In the genomic region with DNA sequence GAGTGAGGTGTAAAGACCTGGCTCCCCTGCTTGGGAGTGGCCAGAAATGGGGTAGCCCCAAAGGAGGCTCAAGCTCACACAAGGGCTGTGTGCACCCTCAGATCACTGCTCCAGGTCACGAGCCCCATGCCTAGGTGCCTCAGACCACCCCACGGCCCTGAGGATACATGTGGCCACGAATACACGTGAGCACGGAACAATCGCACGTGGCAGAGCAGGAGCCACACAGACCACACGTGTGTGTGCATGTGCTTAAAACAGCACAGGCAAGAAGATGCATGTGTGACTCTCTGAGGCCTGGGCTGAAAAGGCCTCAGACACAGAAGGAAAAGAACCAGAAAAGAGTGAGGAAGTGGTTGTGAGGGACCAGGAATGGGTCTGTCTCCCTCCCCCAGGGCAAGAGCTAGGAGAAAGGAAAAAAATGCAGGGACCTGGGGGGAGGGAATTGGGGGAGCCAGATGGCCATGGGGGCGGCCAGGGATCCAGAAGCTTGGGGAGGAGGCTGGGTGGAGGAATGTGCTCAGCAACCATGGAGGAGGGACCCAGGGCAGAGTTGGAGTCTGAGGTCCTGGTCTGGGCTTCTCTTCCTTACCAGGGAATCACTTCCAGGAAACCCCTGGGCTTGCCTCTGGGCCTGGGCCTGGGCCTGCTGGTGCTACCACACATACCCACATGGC, we compare ENCODE assay signal across 19 mouse cellular contexts. TPM values are rescaled to one million over a fixed set of nuclear protein-coding genes. Genes with fewer than 3 reads are reported as not detected.
DNase-seq lines count a peak whose midpoint lies in the region; ATAC-seq and TF ChIP-seq lines count a peak whose summit lies in the region.
"Had no signal": no experiment of that assay in that cellular context is flagged by ENCODE, and none has a peak within 500 bp of the region (broad histone marks: within the 10 kb centered on the region; RNA-seq: fewer than 3 reads in every experiment).

No protein-coding gene starts in this region.

- 91% methylated on average over 9 of the region's 9 CpGs for WGBS in hindbrain, embryonic 11.5 days

- no peaks in the 10 kb centered on the region for H3K27me3 ChIP-seq in hindbrain, embryonic 11.5 days (ENCODE audit: control insufficient read depth, insufficient read depth, low read length)
- H3K27me3 ChIP-seq: neural tube, embryonic 12.5 days had no signal

- H3K4me1 ChIP-seq in cortical plate, adult 2 months (ENCODE audit: control insufficient read depth, insufficient read depth, low read length), result peaks cover 23% of the 10 kb centered on the region
- H3K4me1 ChIP-seq in hindbrain, embryonic 11.5 days (replicated peaks; ENCODE audit: control insufficient read depth, insufficient read depth, low read length), result peaks cover 9% of the 10 kb centered on the region

- TF ChIP-seq CTCF in layer of hippocampus, adult 2 months (conservative IDR thresholded peaks at IDR 0.05), result no peak
- no peak for TF ChIP-seq CTCF in cortical plate, adult 2 months (IDR thresholded peaks at IDR 0.05; ENCODE audit: extremely low read depth, insufficient read depth, low read length)

- ATAC-seq in hindbrain, embryonic 11.5 days (ENCODE audit: low FRiP score), result no peak

- DNase-seq in cerebellum, adult 9-11 months, result peak; percentile 60
- no peak for DNase-seq in cerebellum, postnatal 10 days
- peak; percentile 71 to 73 for DNase-seq in layer of hippocampus, adult 2 months (ENCODE audit: low spot score in 2 of 2)
- DNase-seq in layer of hippocampus, postnatal 10 days (ENCODE audit: low spot score in 2 of 2), result no peak
- peak; percentile 56 to 58 for DNase-seq in right cerebral cortex, adult 2 months (ENCODE audit: low spot score in 2 of 2)
- no peak for DNase-seq in hindbrain, embryonic 11.5 days (ENCODE audit: low spot score)
- DNase-seq in spleen, postnatal 36 days (ENCODE audit: low spot score in 2 of 2), result no peak
- DNase-seq: adrenal gland, adult 8-10 months; cerebellum, adult 11 months; heart, postnatal 36 days; kidney, adult 18-20 months; kidney, postnatal 10 days; liver; lung, adult 18-20 months; lung, postnatal 36 days; thymus, adult 18-20 months had no signal

- peak overlapping the region; percentile 98 for H3K27ac ChIP-seq in layer of hippocampus, adult 2 months
- peak overlapping the region; percentile 93 for H3K27ac ChIP-seq in cortical plate, adult 2 months (ENCODE audit: insufficient read depth, low read length)
- no peak overlapping the region for H3K27ac ChIP-seq in hindbrain, embryonic 11.5 days (ENCODE audit: low read depth, low read length)
- H3K27ac ChIP-seq: heart, embryonic 13.5 days; neural tube, embryonic 12.5 days had no signal

- no peak overlapping the region for H3K4me3 ChIP-seq in layer of hippocampus, adult 2 months
- H3K4me3 ChIP-seq in cortical plate, adult 2 months (ENCODE audit: insufficient read depth, low read length), result no peak overlapping the region
- H3K4me3 ChIP-seq in hindbrain, embryonic 11.5 days (ENCODE audit: low read depth, low read length), result no peak overlapping the region
- H3K4me3 ChIP-seq: heart, embryonic 13.5 days; neural tube, embryonic 12.5 days had no signal

- TF ChIP-seq POLR2A in cortical plate, adult 2 months (IDR thresholded peaks at IDR 0.05; ENCODE audit: extremely low read depth, insufficient read depth, low read length), result no peak

- no peak overlapping the region for H3K9ac ChIP-seq in hindbrain, embryonic 11.5 days (ENCODE audit: low read depth, low read length)
- H3K9ac ChIP-seq: heart, embryonic 13.5 days; neural tube, embryonic 12.5 days had no signal

- no peak overlapping the region for H3K4me2 ChIP-seq in hindbrain, embryonic 11.5 days (replicated peaks; ENCODE audit: low read depth, low read length)
- H3K4me2 ChIP-seq: heart, embryonic 13.5 days; neural tube, embryonic 12.5 days had no signal

- H3K9me3 ChIP-seq in hindbrain, embryonic 11.5 days (ENCODE audit: control insufficient read depth, low read length), result no peaks in the 10 kb centered on the region
- H3K9me3 ChIP-seq: heart, embryonic 13.5 days; neural tube, embryonic 12.5 days had no signal

- no peaks in the 10 kb centered on the region for H3K36me3 ChIP-seq in hindbrain, embryonic 11.5 days (ENCODE audit: control insufficient read depth, insufficient read depth, low read length)
- H3K36me3 ChIP-seq: heart, embryonic 13.5 days had no signal

RNA-seq across cellular contexts. Expression of gene Rtn4r, which starts 25.5 kb away (rescaled TPM):
- 100 to 1,000 TPM; 106 to 111 TPM for total RNA-seq in layer of hippocampus, adult 2 months (2021)
- 10 to 100 TPM; 76.3 to 78.0 TPM for total RNA-seq in layer of hippocampus, postnatal 10 days (2021)
- polyA plus RNA-seq in cortical plate, adult 2 months (2012; rRNA removed), result 225 and 233 TPM in 2 replicates
- 3.3 and 3.4 TPM in 2 replicates for polyA plus RNA-seq in hindbrain, embryonic 11.5 days (2014; fragmentation: Nextera tagmentation; extraction: Ambion mirVana)

Comparison
In these comparisons a context has a peak if more than half of its experiments do, and no peak if none do; other contexts are left out.
1. DNase-seq: peak in cerebellum, adult 9-11 months (single experiment), layer of hippocampus, adult 2 months (2 of 2) and right cerebral cortex, adult 2 months (2 of 2); none in cerebellum, postnatal 10 days (0 of 2), layer of hippocampus, postnatal 10 days (0 of 2), hindbrain, embryonic 11.5 days (single experiment) and spleen, postnatal 36 days (0 of 2).